Comparison of ENCODE assay signal across 9 mouse cellular contexts in the genomic region with DNA sequence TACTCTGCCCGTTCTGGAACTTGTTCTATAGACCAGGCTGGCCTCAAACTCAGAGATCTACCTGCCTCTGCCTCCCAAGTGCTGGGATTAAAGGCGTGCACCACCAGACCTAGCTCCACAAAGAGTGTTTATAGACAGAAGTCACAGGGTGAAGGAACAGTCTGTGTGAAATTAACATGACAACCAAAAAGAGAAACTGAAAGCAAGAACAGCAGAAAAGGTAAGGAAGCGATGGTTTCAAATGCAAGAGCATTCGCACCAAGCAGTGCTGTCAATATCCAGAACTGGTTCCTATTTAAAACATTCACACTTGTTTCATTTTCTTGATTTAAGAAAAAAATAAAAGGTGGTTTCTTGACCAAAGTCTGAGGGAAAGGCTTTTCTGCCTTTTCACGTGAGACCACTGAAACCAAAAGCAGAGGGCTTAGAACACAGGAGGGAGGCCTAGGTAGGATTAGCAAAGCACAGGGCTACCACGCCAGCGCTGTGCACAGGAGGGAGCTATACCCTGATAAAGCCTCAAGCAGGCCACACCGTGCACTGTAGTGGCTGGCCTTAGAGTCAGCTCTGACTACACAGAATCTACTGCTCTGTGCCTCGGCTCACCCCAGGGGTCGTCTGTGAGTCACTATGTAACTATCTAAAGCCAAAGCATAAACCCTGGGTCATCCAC. TPM values are rescaled to one million over a fixed set of nuclear protein-coding genes. Genes with fewer than 3 reads are reported as not detected.
A peak's percentile ranks its signal among the peaks of the same experiment; 100 is the strongest.
DNase-seq lines count a peak whose midpoint lies in the region; ATAC-seq and TF ChIP-seq lines count a peak whose summit lies in the region.
"Had no signal": no experiment of that assay in that cellular context is flagged by ENCODE, and none has a peak within 500 bp of the region (broad histone marks: within the 10 kb centered on the region; RNA-seq: fewer than 3 reads in every experiment).

No protein-coding gene starts in this region.

- no peak overlapping the region; the same call in 1 of the 2 replicates for H3K9ac ChIP-seq in stomach, embryonic 16.5 days (ENCODE audit: low read length)
- no peak overlapping the region for H3K9ac ChIP-seq in forebrain, embryonic 16.5 days (replicated peaks; ENCODE audit: low read depth, low read length)
- H3K9ac ChIP-seq: hindbrain, embryonic 15.5 days had no signal

- DNase-seq in adrenal gland, adult 2 months, result peak; percentile 17
- DNase-seq in adrenal gland, adult 18-20 months (ENCODE audit: low spot score in 2 of 2), result no peak
- DNase-seq in B cell, adult 2 months, result peak; percentile 65 to 66
- peak; percentile 23 to 24 for DNase-seq in cerebellum, postnatal 36 days
- DNase-seq in heart, postnatal 25 days (ENCODE audit: low spot score), result peak; percentile 2
- peak; percentile 28 for DNase-seq in lung, adult 2 months

- TF ChIP-seq CTCF in lung, adult 2 months (IDR thresholded peaks at IDR 0.05; ENCODE audit: insufficient read depth, low read length), result peak; percentile 51; the same call in 1 of the 2 replicates

- no peak overlapping the region for H3K4me2 ChIP-seq in stomach, embryonic 16.5 days (ENCODE audit: low read depth, low read length)
- H3K4me2 ChIP-seq in forebrain, embryonic 16.5 days (ENCODE audit: low read length), result no peak overlapping the region
- H3K4me2 ChIP-seq: hindbrain, embryonic 15.5 days had no signal

- peak; percentile 79; the same call in 1 of the 2 replicates for ATAC-seq in stomach, embryonic 16.5 days (ENCODE audit: insufficient read depth, low FRiP score)
- no peak for ATAC-seq in forebrain, embryonic 16.5 days

- peak overlapping the region; percentile 23; the same call in 1 of the 2 replicates for H3K27ac ChIP-seq in stomach, embryonic 16.5 days (ENCODE audit: low read length)
- no peak overlapping the region for H3K27ac ChIP-seq in forebrain, embryonic 16.5 days (ENCODE audit: low read length)
- H3K27ac ChIP-seq: hindbrain, embryonic 15.5 days had no signal

- no peak for TF ChIP-seq POLR2A in lung, adult 2 months (IDR thresholded peaks at IDR 0.05; ENCODE audit: borderline replicate concordance, extremely low read depth, low read depth, low read length)

- H3K9me3 ChIP-seq in stomach, embryonic 16.5 days (replicated peaks; ENCODE audit: control insufficient read depth, low read length), result no peaks in the 10 kb centered on the region
- H3K9me3 ChIP-seq in forebrain, embryonic 16.5 days (ENCODE audit: control insufficient read depth, low read length), result no peaks in the 10 kb centered on the region
- H3K9me3 ChIP-seq: hindbrain, embryonic 15.5 days had no signal

- no peak overlapping the region for H3K4me3 ChIP-seq in lung, adult 2 months (replicated peaks; ENCODE audit: extremely low read depth, low read depth, low read length)
- no peak overlapping the region for H3K4me3 ChIP-seq in stomach, embryonic 16.5 days (replicated peaks; ENCODE audit: low read length)
- no peak overlapping the region for H3K4me3 ChIP-seq in forebrain, embryonic 16.5 days (replicated peaks; ENCODE audit: low read length)
- H3K4me3 ChIP-seq: hindbrain, embryonic 15.5 days had no signal

- WGBS in lung, adult 2 months, result 47% methylated on average over 10 of the region's 10 CpGs
- WGBS in stomach, embryonic 16.5 days, result 56% methylated on average over 10 of the region's 10 CpGs
- 53% methylated on average over 10 of the region's 10 CpGs for WGBS in forebrain, embryonic 16.5 days

- H3K27me3 ChIP-seq in stomach, embryonic 16.5 days (ENCODE audit: control insufficient read depth, insufficient read depth, low read length), result no peaks in the 10 kb centered on the region
- no peaks in the 10 kb centered on the region for H3K27me3 ChIP-seq in forebrain, embryonic 16.5 days (replicated peaks; ENCODE audit: control insufficient read depth, insufficient read depth, low read length)
- H3K27me3 ChIP-seq: hindbrain, embryonic 15.5 days had no signal

- H3K4me1 ChIP-seq in lung, adult 2 months (ENCODE audit: control insufficient read depth, insufficient read depth, low read length), result peaks cover 33% of the 10 kb centered on the region
- peaks cover 14% of the 10 kb centered on the region for H3K4me1 ChIP-seq in stomach, embryonic 16.5 days (ENCODE audit: control insufficient read depth, insufficient read depth, low read length)
- H3K4me1 ChIP-seq in forebrain, embryonic 16.5 days (replicated peaks; ENCODE audit: control insufficient read depth, insufficient read depth, low read length), result peaks cover 8% of the 10 kb centered on the region

- intact Hi-C loops in heart, postnatal 25 days (cut with DNase I), result loop anchor here (2.0 to 5.0 kb wide), 2 partner anchors 40 to 125 kb away; no protein-coding TSS in a partner anchor

- 0 out of 2 replicates have a peak, but pooled peaks cover 3% of the 10 kb centered on the region for H3K36me3 ChIP-seq in stomach, embryonic 16.5 days (ENCODE audit: control insufficient read depth, insufficient read depth, low read length)
- H3K36me3 ChIP-seq in forebrain, embryonic 16.5 days (ENCODE audit: control insufficient read depth, insufficient read depth), result no peaks in the 10 kb centered on the region
- H3K36me3 ChIP-seq: hindbrain, embryonic 15.5 days had no signal

RNA-seq across cellular contexts. Expression of a gene that starts 15.5 kb away (rescaled TPM):
- 10 to 100 TPM; 36.5 to 43.8 TPM for total RNA-seq in adrenal gland, adult 2 months (2021)
- 7.7 and 9.3 TPM in 2 replicates for polyA plus RNA-seq in adrenal gland, adult 2 months (2012; rRNA removed)
- 10 to 100 TPM; 36.0 to 36.2 TPM for total RNA-seq in adrenal gland, adult 18-20 months (2021)
- 10 to 100 TPM; 20.3 to 24.5 TPM for total RNA-seq in heart, postnatal 25 days (2021)
- 25.4 and 36.5 TPM in 2 replicates for polyA plus RNA-seq in lung, adult 2 months (2012; rRNA removed)
- polyA plus RNA-seq in stomach, embryonic 16.5 days (2015; fragmentation: Nextera tagmentation; extraction: Ambion mirVana), result 51.7 and 53.8 TPM in 2 replicates
- 64.0 and 68.3 TPM in 2 replicates for polyA plus RNA-seq in forebrain, embryonic 16.5 days (2015; fragmentation: Nextera tagmentation; extraction: Ambion mirVana)

Comparison
In these comparisons a context has a peak if more than half of its experiments do, and no peak if none do; other contexts are left out.
1. DNase-seq: peak in adrenal gland, adult 2 months (single experiment), B cell, adult 2 months (2 of 2), cerebellum, postnatal 36 days (2 of 2), heart, postnatal 25 days (single experiment) and lung, adult 2 months (single experiment); none in adrenal gland, adult 18-20 months (0 of 2).